Mouse (Mus musculus): ENCODE results near the gene Hnrnph1.

DNA sequence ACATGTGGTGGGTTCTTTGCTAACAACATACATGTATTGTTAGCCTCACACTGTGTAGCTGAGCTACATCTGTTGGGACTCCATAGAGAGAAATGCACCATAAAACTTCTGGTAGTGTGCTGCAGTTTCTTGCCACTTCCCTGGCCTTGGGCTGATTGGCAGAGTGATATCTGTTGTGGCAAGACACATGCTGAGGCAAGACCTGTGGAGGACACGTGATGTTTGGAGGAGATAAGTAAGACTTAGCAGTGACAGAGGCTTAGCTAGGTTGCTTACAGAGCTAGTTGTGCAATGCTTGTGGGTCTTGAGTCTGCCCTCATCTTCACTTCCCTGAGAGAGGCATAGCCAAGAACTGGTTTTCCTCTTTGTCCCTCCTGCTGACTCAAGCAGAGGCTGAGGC, 21.4 kb upstream of the Hnrnph1 start:
- TF ChIP-seq GATA1 (IDR thresholded peaks at IDR 0.05; ENCODE audit: borderline replicate concordance, low read length) (no peak), FLI1 (IDR thresholded peaks at IDR 0.05; ENCODE audit: low read length) (no peak)
